Comparison of ENCODE assay signal across 8 mouse cellular contexts in the genomic region with DNA sequence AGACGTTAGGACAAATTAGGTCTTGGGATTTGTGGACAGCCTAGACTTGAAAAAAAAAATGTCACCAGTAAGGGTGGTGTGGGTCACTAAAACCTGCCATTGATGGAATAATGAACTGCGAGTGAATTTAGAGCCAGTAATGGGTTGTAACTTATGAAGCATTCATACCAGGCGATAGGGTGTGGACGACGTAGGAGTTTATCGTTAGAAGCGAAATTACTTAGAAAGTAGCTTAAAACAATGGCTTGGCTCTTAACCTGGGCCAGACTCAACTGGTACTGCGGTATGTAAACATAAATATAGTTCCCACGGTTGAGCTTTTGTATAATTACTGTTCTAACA. TPM values are rescaled to one million over a fixed set of nuclear protein-coding genes. Genes with fewer than 3 reads are reported as not detected.
DNase-seq lines count a peak whose midpoint lies in the region; ATAC-seq and TF ChIP-seq lines count a peak whose summit lies in the region.

No protein-coding gene starts in this region.

- TF ChIP-seq CTCF in G1E (IDR thresholded peaks at IDR 0.05; ENCODE audit: low read depth, low read length), result no peak

- ATAC-seq in heart, embryonic 12.5 days (ENCODE audit: insufficient number of reproducible peaks, low FRiP score), result peak; percentile 13; the same call in 1 of the 2 replicates
- ATAC-seq in G1E (ENCODE audit: extremely low read depth, insufficient number of reproducible peaks, low FRiP score, poor library complexity, severe bottlenecking), result no peak
- ATAC-seq in hematopoietic stem cell, adult 5-6 weeks (replicated peaks in 1 of 2; ENCODE audit: insufficient read depth in 1 of 2, low FRiP score in 2 of 2, low TSS enrichment in 1 of 2, low read depth in 1 of 2, poor library complexity in 2 of 2, severe bottlenecking in 2 of 2), result peak; percentile 13 to 32

- H3K27me3 ChIP-seq in heart, embryonic 12.5 days (replicated peaks), result no peaks in the 10 kb centered on the region
- H3K27me3 ChIP-seq in G1E (ENCODE audit: insufficient read depth, low read length), result no peaks in the 10 kb centered on the region
- H3K27me3 ChIP-seq in megakaryocyte, embryonic 14.5 days (replicated peaks), result no peaks in the 10 kb centered on the region

- H3K4me3 ChIP-seq in heart, embryonic 12.5 days, result peak overlapping the region; percentile 53
- H3K4me3 ChIP-seq in G1E (ENCODE audit: low read depth, low read length), result peak overlapping the region; percentile 74
- peak overlapping the region; percentile 94 for H3K4me3 ChIP-seq in megakaryocyte, embryonic 14.5 days (replicated peaks)

- DNase-seq in heart, postnatal 4 days, result no peak
- DNase-seq in G1E (ENCODE audit: low spot score), result no peak
- no peak for DNase-seq in spleen, postnatal 4 days (ENCODE audit: low spot score in 2 of 2)
- DNase-seq in adrenal gland, postnatal 36 days, result no peak
- DNase-seq in urinary bladder, postnatal 10 days (ENCODE audit: low spot score), result no peak

- peak overlapping the region; percentile 94 for H3K27ac ChIP-seq in heart, embryonic 12.5 days (ENCODE audit: poor library complexity, severe bottlenecking)

- peaks cover 11% of the 10 kb centered on the region for H3K4me1 ChIP-seq in heart, embryonic 12.5 days (replicated peaks)
- peaks cover 33% of the 10 kb centered on the region for H3K4me1 ChIP-seq in G1E (ENCODE audit: insufficient read depth, low read depth, low read length)
- peaks cover 75% of the 10 kb centered on the region for H3K4me1 ChIP-seq in megakaryocyte, embryonic 14.5 days

- H3K4me2 ChIP-seq in heart, embryonic 12.5 days, result peak overlapping the region; percentile 73

- no peaks in the 10 kb centered on the region for H3K9me3 ChIP-seq in heart, embryonic 12.5 days (replicated peaks)
- no peaks in the 10 kb centered on the region for H3K9me3 ChIP-seq in G1E (replicated peaks)
- no peaks in the 10 kb centered on the region for H3K9me3 ChIP-seq in megakaryocyte, embryonic 14.5 days

- no peaks in the 10 kb centered on the region for H3K36me3 ChIP-seq in heart, embryonic 12.5 days
- H3K36me3 ChIP-seq in G1E (replicated peaks), result peaks cover 11% of the 10 kb centered on the region
- peaks cover 19% of the 10 kb centered on the region for H3K36me3 ChIP-seq in megakaryocyte, embryonic 14.5 days (replicated peaks; ENCODE audit: low read length)

- H3K9ac ChIP-seq in heart, embryonic 12.5 days, result peak overlapping the region; percentile 57

- 8% methylated on average over 9 of the region's 9 CpGs for WGBS in heart, embryonic 12.5 days

RNA-seq across cellular contexts. Expression of gene Tmem19, which starts 0.3 kb away (rescaled TPM):
- polyA plus RNA-seq in heart, embryonic 12.5 days (2016; fragmentation: Nextera tagmentation; extraction: Ambion mirVana), result 22.9 and 24.1 TPM in 2 replicates
- total RNA-seq in heart, postnatal 4 days (2021), result 10 to 100 TPM; 17.5 to 17.6 TPM
- 10.5 and 11.6 TPM in 2 replicates for total RNA-seq in G1E (2014; fragmentation: Nextera tagmentation)
- 16.2 and 17.9 TPM in 2 replicates for total RNA-seq in G1E (2017)
- polyA plus RNA-seq in G1E (2012), result 1.9 and 2.9 TPM in 2 replicates
- 13.1 and 19.0 TPM in 2 replicates for total RNA-seq in hematopoietic stem cell, adult 5-6 weeks (2017)
- polyA plus RNA-seq in megakaryocyte, embryonic 14.5 days (2012; ENCODE audit: insufficient read depth, low replicate concordance), result 6.1 and 9.6 TPM in 2 replicates
- total RNA-seq in adrenal gland, postnatal 36 days (2021), result 10 to 100 TPM; 25.0 to 41.2 TPM

RNA-seq across cellular contexts. Expression of gene Thap2, which starts 21.6 kb away (rescaled TPM):
- polyA plus RNA-seq in heart, embryonic 12.5 days (2016; fragmentation: Nextera tagmentation; extraction: Ambion mirVana), result 16.2 and 18.2 TPM in 2 replicates
- 1 to 10 TPM; 4.5 to 6.7 TPM for total RNA-seq in heart, postnatal 4 days (2021)
- total RNA-seq in G1E (2014; fragmentation: Nextera tagmentation) (25.7 and 34.6 TPM in 2 replicates), G1E (2017) (8.5 and 11.4 TPM in 2 replicates)
- polyA plus RNA-seq in G1E (2012), result 8.4 and 9.0 TPM in 2 replicates
- 12.3 and 12.6 TPM in 2 replicates for total RNA-seq in hematopoietic stem cell, adult 5-6 weeks (2017)
- polyA plus RNA-seq in megakaryocyte, embryonic 14.5 days (2012; ENCODE audit: insufficient read depth, low replicate concordance), result 4.1 and 5.5 TPM in 2 replicates
- 10 to 100 TPM; 15.3 to 15.9 TPM for total RNA-seq in adrenal gland, postnatal 36 days (2021)

RNA-seq across cellular contexts. Expression of gene Zfc3h1, which starts 22.2 kb away (rescaled TPM):
- polyA plus RNA-seq in heart, embryonic 12.5 days (2016; fragmentation: Nextera tagmentation; extraction: Ambion mirVana), result 18.8 and 19.5 TPM in 2 replicates
- 10 to 100 TPM; 23.1 to 23.5 TPM for total RNA-seq in heart, postnatal 4 days (2021)
- total RNA-seq in G1E (2014; fragmentation: Nextera tagmentation) (120 and 133 TPM in 2 replicates), G1E (2017) (71.2 and 83.5 TPM in 2 replicates)
- 9.7 and 10.1 TPM in 2 replicates for polyA plus RNA-seq in G1E (2012)
- 31.4 and 54.0 TPM in 2 replicates for total RNA-seq in hematopoietic stem cell, adult 5-6 weeks (2017)
- 2.8 and 2.9 TPM in 2 replicates for polyA plus RNA-seq in megakaryocyte, embryonic 14.5 days (2012; ENCODE audit: insufficient read depth, low replicate concordance)
- 10 to 100 TPM; 38.1 to 50.9 TPM for total RNA-seq in adrenal gland, postnatal 36 days (2021)

RNA-seq across cellular contexts. Expression of gene Rab21, which starts 47.2 kb away (rescaled TPM):
- 6.0 and 7.4 TPM in 2 replicates for polyA plus RNA-seq in heart, embryonic 12.5 days (2016; fragmentation: Nextera tagmentation; extraction: Ambion mirVana)
- total RNA-seq in heart, postnatal 4 days (2021), result 10 to 100 TPM; 57.3 to 58.2 TPM
- total RNA-seq in G1E (2014; fragmentation: Nextera tagmentation) (71.5 and 96.7 TPM in 2 replicates), G1E (2017) (36.7 and 43.1 TPM in 2 replicates)
- 23.5 and 36.5 TPM in 2 replicates for polyA plus RNA-seq in G1E (2012)
- 40.4 and 56.3 TPM in 2 replicates for total RNA-seq in hematopoietic stem cell, adult 5-6 weeks (2017)
- polyA plus RNA-seq in megakaryocyte, embryonic 14.5 days (2012; ENCODE audit: insufficient read depth, low replicate concordance), result 33.5 and 38.0 TPM in 2 replicates
- 10 to 100 TPM; 58.7 to 68.9 TPM for total RNA-seq in adrenal gland, postnatal 36 days (2021)
